Mouse (Mus musculus) cerebellum, adult 9-11 months (tissue): ENCODE measurements around the gene Ly6g5c.

Experiments
- DNase-seq: peaks from one replicate; pipeline ENCODE4 v3.0.0; 2022

Gene Ly6g5c

GRCm38 (mm10) chr17:35082841-35083576 lies 25.1 kb upstream of the Ly6g5c start:
- DNase-seq, result peak; percentile 89

- no peak for DNase-seq
Observed at GRCm38 (mm10) chr17:35083929-35084497, 24.1 kb upstream of the Ly6g5c start.

GRCm38 (mm10) chr17:35085208-35085865 lies 22.7 kb upstream of the Ly6g5c start, which contains the start of gene Ly6g6f:
Gene Ly6g6f, minus strand, starts transcription at chr17:35085610.
- no peak for DNase-seq

- no peak for DNase-seq
Observed at GRCm38 (mm10) chr17:35088151-35088550, 19.9 kb upstream of the Ly6g5c start.

GRCm38 (mm10) chr17:35088825-35089644 lies 19.0 kb upstream of the Ly6g5c start, which contains the start of gene Abhd16a:
Gene Abhd16a, plus strand, starts transcription at chr17:35089263.
- DNase-seq, result peak; percentile 96

GRCm38 (mm10) chr17:35090166-35090932 lies 17.7 kb upstream of the Ly6g5c start:
- DNase-seq, result peak; percentile 97

- DNase-seq, result no peak
Observed at GRCm38 (mm10) chr17:35092403-35093198, 15.5 kb upstream of the Ly6g5c start.

GRCm38 (mm10) chr17:35094475-35095365 lies 13.4 kb upstream of the Ly6g5c start:
- DNase-seq, result no peak

- DNase-seq, result peak; percentile 64
Observed at GRCm38 (mm10) chr17:35096597-35096996, 11.5 kb upstream of the Ly6g5c start.

- DNase-seq, result peak; percentile 80
Observed at GRCm38 (mm10) chr17:35097164-35097655, 10.9 kb upstream of the Ly6g5c start.

GRCm38 (mm10) chr17:35100196-35100765 lies 7.8 kb upstream of the Ly6g5c start:
- no peak for DNase-seq

- DNase-seq, result no peak
Observed at GRCm38 (mm10) chr17:35101161-35101560, 6.9 kb upstream of the Ly6g5c start.

- DNase-seq, result no peak
Observed at GRCm38 (mm10) chr17:35102299-35102698, 5.8 kb upstream of the Ly6g5c start.

- no peak for DNase-seq
Observed at GRCm38 (mm10) chr17:35103221-35103690, 4.8 kb upstream of the Ly6g5c start.

- no peak for DNase-seq
Observed at GRCm38 (mm10) chr17:35104079-35104478, 4.0 kb upstream of the Ly6g5c start.

GRCm38 (mm10) chr17:35104754-35105153 lies 3.3 kb upstream of the Ly6g5c start:
- no peak for DNase-seq

- DNase-seq, result peak; percentile 81
Observed at GRCm38 (mm10) chr17:35105740-35106389, 2.2 kb upstream of the Ly6g5c start.

GRCm38 (mm10) chr17:35106522-35106921 lies 1.6 kb upstream of the Ly6g5c start:
- no peak for DNase-seq

GRCm38 (mm10) chr17:35111774-35112173 lies 3.7 kb downstream of the Ly6g5c start:
- DNase-seq, result no peak
